Mouse (Mus musculus) E14TG2a.4 (cell line): ENCODE measurements around the gene Ubr4.

ENCODE experiments used
- H3K27me3 ChIP-seq: 2 replicates; pipeline ENCODE4 v1.6.1; 2014; ENCODE audit warnings: low read length, control low read depth; ENCODE audit not compliant: insufficient read depth
- H3K36me3 ChIP-seq: 2 replicates; pipeline ENCODE4 v1.6.1; 2014; ENCODE audit warnings: low read length, control low read depth; ENCODE audit not compliant: insufficient read depth
- H3K4me1 ChIP-seq: replicated peaks from 2 replicates; pipeline ENCODE4 v1.6.1; 2014; ENCODE audit warnings: low read depth, low read length, control low read depth
- H3K4me3 ChIP-seq: replicated peaks from 2 replicates; pipeline ENCODE4 v1.5.1; 2014; ENCODE audit warnings: mild to moderate bottlenecking, low read length
- H3K9me3 ChIP-seq: 2 replicates; pipeline ENCODE4 v1.6.1; 2014; ENCODE audit warnings: low read length, control low read depth
- CTCF ChIP-seq: conservative IDR thresholded peaks from 2 replicates; pipeline ENCODE4 v1.5.1; 2014; ENCODE audit warnings: low read length
- NANOG ChIP-seq: IDR thresholded peaks from 2 replicates; pipeline ENCODE4 v1.6.1; 2014; ENCODE audit warnings: borderline replicate concordance, low read length, mixed read lengths
- POU5F1 ChIP-seq: IDR thresholded peaks from 2 replicates; pipeline ENCODE4 v1.6.1; 2014; ENCODE audit warnings: low read length, borderline replicate concordance

Ubr4 gene

DNA sequence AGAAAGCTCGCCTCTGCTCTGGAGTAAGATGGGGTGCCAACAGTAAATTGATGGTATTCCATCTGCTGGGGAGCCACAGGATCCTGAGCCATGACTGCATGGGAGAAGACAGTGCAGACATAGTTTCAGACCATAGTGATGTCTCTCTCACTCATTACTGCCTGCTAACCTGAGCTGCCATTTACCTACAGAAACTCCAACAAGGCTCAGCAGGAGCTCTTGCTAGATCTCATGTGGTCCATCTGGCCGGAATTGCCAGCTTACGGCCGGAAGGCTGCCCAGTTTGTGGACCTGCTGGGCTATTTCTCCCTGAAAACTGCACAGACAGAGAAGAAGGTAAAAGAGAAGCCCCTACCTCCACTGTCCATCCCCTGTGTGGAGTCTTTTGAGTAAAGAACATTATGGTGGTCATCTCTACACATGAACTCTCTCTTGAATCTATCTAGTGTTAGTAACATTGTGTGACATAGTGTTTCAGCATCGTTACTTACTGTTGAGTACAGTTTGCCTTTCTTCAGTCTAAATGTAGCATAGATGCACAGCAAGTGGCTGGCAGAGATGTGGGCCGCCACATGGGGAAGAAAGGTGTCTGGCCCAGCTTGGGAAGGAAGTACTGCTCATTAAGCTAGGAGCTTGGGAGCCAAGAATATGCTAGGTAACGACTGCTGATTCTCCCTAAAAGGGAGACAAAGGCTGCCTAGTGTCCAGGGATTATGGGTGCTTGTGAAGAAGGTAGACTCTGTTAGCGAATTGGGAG is 100.7 kb downstream of the Ubr4 start:
- Histone ChIP-seq H3K4me1 (no peaks in the 10 kb centered on the region), H3K4me3 (no peak overlapping the region), H3K27me3 (no peaks in the 10 kb centered on the region), H3K9me3 (no peaks in the 10 kb centered on the region), H3K36me3 (peaks cover 100% of the 10 kb centered on the region)
- TF ChIP-seq NANOG, result no peak
- TF ChIP-seq CTCF, result no peak
- TF ChIP-seq POU5F1, result no peak

DNA sequence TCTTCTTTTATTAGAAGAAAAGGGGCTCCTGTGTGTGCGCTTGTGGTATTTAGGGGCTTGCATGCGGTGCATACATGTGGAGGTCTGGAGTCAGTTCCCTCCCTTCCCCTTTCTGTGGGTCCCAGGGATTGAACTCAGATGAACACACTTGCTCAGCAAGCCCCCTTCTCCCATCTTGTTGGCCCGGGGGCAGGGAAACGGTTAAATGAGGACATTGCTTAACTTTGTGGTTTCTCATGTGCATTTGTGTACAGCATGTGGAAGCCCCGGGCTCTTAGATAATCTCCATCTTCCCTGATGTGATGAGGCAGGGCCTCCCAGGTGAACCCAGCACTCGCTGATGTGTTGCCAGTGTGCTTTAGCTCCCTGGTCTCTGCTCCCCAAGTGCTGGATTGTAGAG is 101.9 kb downstream of the Ubr4 start:
- H3K36me3 ChIP-seq, result peaks cover 100% of the 10 kb centered on the region
- no peaks in the 10 kb centered on the region for H3K27me3 ChIP-seq
- TF ChIP-seq POU5F1, result no peak
- no peaks in the 10 kb centered on the region for H3K4me1 ChIP-seq
- H3K4me3 ChIP-seq, result no peak overlapping the region
- no peaks in the 10 kb centered on the region for H3K9me3 ChIP-seq

DNA sequence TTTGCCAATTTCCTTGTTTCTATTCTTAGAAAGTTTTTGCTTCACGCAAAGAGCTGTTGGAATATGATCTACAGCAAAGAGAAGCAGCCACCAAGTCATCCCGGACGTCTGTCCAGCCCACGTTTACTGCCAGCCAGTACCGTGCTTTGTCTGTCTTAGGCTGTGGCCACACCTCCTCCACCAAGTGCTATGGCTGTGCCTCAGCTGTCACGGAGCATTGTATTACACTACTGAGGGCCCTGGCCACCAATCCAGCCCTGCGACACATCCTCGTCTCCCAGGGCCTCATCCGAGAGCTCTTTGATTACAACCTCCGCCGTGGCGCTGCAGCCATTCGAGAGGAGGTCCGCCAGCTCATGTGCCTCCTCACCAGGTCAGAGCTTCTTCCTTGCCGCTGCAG is 107.6 kb downstream of the Ubr4 start:
- H3K4me3 ChIP-seq, result no peak overlapping the region
- TF ChIP-seq NANOG (no peak), CTCF (no peak), POU5F1 (no peak)
- peaks cover 100% of the 10 kb centered on the region for H3K36me3 ChIP-seq
- H3K9me3 ChIP-seq, result no peaks in the 10 kb centered on the region
- no peaks in the 10 kb centered on the region for H3K4me1 ChIP-seq
- H3K27me3 ChIP-seq, result no peaks in the 10 kb centered on the region

DNA sequence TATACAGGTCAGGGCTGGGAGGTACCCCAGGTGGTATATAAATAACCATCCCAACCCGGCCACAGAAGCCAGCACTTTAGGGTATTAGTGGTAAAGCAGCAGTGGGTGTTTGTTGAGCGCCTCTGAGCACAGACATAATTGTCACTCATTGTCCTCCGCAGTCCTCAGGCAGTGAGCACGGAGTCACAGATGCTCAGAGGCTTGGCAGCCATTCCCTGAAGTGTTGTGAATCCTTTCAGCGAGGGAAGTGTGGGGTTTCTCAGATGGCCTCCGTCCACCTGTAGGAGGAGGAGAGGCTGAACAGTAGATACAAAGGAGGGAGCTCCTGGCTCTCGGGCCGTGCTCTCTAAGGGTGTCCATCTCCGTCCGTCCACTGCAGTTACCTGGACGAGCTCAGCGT is 111.8 kb downstream of the Ubr4 start:
- no peaks in the 10 kb centered on the region for H3K27me3 ChIP-seq
- H3K4me1 ChIP-seq, result no peaks in the 10 kb centered on the region
- no peaks in the 10 kb centered on the region for H3K9me3 ChIP-seq
- H3K4me3 ChIP-seq, result no peak overlapping the region
- peaks cover 100% of the 10 kb centered on the region for H3K36me3 ChIP-seq
- no peak for TF ChIP-seq NANOG
- TF ChIP-seq CTCF, result no peak
- TF ChIP-seq POU5F1, result no peak

DNA sequence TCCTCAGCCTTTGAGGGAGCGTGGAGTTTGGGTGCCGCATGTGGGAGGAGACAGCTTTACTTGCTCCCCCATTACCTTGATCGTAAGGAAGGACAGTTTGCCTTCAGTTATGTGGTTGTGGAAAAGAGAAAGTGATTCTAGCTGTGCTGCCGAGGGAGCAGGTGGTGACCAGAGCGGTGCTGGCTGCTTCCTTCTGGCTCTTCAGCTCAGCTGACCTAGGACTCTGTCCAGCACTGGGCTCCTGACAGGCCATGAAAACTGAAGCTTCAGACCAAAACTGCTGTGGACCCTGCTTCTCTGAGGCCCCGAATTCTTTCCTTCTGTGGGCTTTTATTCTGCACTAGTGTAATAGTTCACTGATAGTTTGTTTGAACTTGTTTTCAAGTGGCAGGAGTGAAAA is 114.1 kb downstream of the Ubr4 start:
- TF ChIP-seq POU5F1 (no peak), NANOG (no peak), CTCF (no peak)
- no peaks in the 10 kb centered on the region for H3K27me3 ChIP-seq
- no peaks in the 10 kb centered on the region for H3K9me3 ChIP-seq
- peaks cover 100% of the 10 kb centered on the region for H3K36me3 ChIP-seq
- H3K4me1 ChIP-seq, result no peaks in the 10 kb centered on the region
- H3K4me3 ChIP-seq, result no peak overlapping the region

DNA sequence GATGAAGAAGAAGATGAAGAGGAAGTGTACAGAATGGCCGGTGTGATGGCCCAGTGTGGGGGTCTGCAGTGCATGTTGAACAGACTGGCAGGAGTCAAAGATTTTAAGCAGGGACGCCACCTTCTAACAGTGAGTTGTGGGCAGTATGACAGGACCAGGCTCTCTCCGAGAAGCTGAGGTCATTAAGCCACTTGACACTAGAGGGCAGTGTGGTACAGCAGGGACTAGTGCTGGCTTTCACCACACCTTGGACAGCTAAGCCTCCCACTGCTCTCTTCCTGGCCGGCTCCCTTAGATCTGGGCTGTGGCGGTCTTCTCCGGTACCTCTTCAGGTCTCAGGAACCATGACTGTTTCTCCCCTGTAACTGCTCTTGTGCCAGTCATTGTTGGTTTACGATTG is 117.8 kb downstream of the Ubr4 start:
- Histone ChIP-seq H3K27me3 (no peaks in the 10 kb centered on the region), H3K36me3 (peaks cover 100% of the 10 kb centered on the region), H3K9me3 (no peaks in the 10 kb centered on the region), H3K4me1 (no peaks in the 10 kb centered on the region), H3K4me3 (no peak overlapping the region)
- TF ChIP-seq CTCF (peak; percentile 60), NANOG (no peak)

DNA sequence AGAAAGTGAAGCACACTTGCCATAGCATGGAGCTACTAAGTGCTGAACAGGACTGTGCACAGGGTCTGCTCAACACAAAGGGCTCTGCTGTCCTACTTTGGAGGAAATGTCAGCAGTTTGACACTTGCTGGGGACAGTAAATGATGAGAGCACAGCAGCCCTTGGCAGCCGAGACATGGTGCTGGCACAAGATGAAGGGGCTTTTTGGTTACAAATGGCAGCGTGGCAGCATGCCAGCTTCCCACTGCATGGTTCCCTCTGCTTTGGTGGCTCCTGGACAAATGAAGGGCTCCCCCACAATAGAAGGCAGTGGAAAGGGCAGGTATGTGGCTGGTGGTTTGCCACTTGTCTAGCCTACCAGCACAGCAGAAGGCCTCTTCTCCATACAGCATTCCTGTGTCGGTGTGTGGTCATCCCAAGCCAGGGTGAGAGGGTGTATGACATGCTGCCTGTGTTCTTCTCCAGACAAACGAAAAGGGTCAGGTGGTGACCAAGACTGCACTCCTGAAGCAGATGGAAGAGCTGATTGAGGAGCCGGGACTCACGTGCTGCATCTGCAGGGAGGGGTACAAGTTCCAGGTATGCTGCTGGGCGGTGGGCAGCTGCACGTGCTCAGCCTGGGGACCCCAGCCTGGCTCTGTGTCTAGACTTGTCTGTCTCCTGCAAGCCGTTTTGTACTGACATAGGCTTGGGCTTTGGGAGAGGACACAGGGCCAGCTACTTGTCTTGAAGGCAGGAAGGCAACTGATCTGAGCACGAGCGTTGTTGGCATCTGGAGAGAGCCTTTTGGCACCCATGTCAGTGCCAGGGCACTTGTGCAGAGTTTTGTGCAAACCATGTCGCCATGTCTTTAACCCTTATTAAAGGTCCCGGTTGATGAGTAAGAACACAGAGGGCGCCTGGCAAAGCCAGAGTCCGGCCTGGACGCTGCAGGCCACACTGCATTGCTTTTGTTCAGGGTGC is 124.5 kb downstream of the Ubr4 start:
- H3K9me3 ChIP-seq, result no peaks in the 10 kb centered on the region
- TF ChIP-seq NANOG, result no peak
- no peak for TF ChIP-seq POU5F1
- no peak; the same call in 1 of the 2 replicates for TF ChIP-seq CTCF
- peaks cover 99% of the 10 kb centered on the region for H3K36me3 ChIP-seq
- H3K4me3 ChIP-seq, result no peak overlapping the region
- H3K4me1 ChIP-seq, result peaks cover 16% of the 10 kb centered on the region
- H3K27me3 ChIP-seq, result no peaks in the 10 kb centered on the region

DNA sequence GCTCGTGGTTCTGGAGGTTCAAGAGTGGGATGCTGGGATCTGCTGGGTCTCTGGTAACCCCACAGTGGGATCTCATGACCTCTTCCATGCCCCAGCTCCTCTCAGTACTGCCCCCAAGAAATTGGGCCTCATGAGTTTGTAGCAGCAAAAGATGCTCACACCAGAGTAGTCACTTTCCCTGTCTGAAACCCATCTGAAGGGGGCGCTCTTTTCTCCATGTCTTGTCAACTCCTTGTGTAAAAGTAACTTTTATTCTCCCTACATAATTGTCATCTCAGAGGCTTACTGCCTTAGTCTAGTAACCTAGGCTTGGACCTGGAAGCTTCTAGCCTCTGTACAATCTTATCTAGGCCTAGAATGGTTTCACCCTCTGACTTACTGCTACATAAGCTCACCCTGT is 125.6 kb downstream of the Ubr4 start:
- TF ChIP-seq NANOG (no peak), CTCF (peak; percentile 34)
- H3K36me3 ChIP-seq, result peaks cover 99% of the 10 kb centered on the region
- no peaks in the 10 kb centered on the region for H3K9me3 ChIP-seq

DNA sequence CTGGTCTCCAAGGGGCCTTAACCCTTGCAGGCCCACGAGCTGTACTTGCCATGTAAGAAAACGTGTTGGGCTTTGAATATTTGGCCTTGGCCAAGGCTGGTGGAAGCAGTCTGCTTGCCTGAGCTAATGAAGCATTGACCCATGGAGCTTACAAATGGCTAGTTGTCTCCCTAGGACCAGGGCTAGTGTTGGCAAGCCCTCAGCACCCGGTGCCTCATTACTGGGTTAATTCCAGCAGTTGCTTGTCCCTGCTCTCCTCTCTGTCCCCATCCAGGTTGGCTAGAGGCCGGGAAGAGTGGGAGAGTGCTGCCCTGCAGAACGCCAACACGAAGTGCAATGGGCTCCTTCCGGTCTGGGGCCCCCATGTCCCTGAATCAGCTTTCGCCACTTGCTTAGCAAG is 126.8 kb downstream of the Ubr4 start:
- H3K27me3 ChIP-seq, result no peaks in the 10 kb centered on the region

More for the DNA sequence above, 125.6 kb downstream of the Ubr4 start:
- no peaks in the 10 kb centered on the region for H3K27me3 ChIP-seq
- H3K4me3 ChIP-seq, result no peak overlapping the region
- H3K4me1 ChIP-seq, result peaks cover 18% of the 10 kb centered on the region

More for the DNA sequence above, 126.8 kb downstream of the Ubr4 start:
- Histone ChIP-seq H3K4me3 (no peak overlapping the region), H3K4me1 (peaks cover 18% of the 10 kb centered on the region), H3K36me3 (peaks cover 99% of the 10 kb centered on the region), H3K9me3 (no peaks in the 10 kb centered on the region)
- TF ChIP-seq NANOG, result no peak
- TF ChIP-seq POU5F1, result no peak
- no peak for TF ChIP-seq CTCF
